Mouse (Mus musculus): ENCODE measurements around the gene Efcab7. TPM values are rescaled to one million over a fixed set of nuclear protein-coding genes. Genes with fewer than 3 reads are reported as not detected.

Gene Efcab7
- polyA plus RNA-seq, 1 experiment = 12.1 TPM

- Histone ChIP-seq H3K36me3 (ENCODE audit: control insufficient read depth, insufficient read depth, low read length, poor library complexity, severe bottlenecking) (no peaks in the 10 kb centered on the region), H3K27ac (ENCODE audit: insufficient read depth, low read length) (no peak overlapping the region), H3K9ac (ENCODE audit: low read depth, poor library complexity, severe bottlenecking) (no peak overlapping the region), H3K4me1 (ENCODE audit: control insufficient read depth, insufficient read depth, low read length) (no peaks in the 10 kb centered on the region), H3K9me3 (replicated peaks; ENCODE audit: control insufficient read depth, insufficient read depth, low read length, poor library complexity, severe bottlenecking) (no peaks in the 10 kb centered on the region), H3K4me3 (ENCODE audit: low read depth, low read length) (no peak overlapping the region), H3K27me3 (ENCODE audit: control insufficient read depth, insufficient read depth, low read length, poor library complexity, severe bottlenecking) (no peaks in the 10 kb centered on the region)
- no peak for TF ChIP-seq EP300 (IDR thresholded peaks at IDR 0.05; ENCODE audit: insufficient read depth, low read depth, low read length)
- no peak for TF ChIP-seq CTCF (IDR thresholded peaks at IDR 0.05; ENCODE audit: low read depth, low read length)
- TF ChIP-seq POLR2A (IDR thresholded peaks at IDR 0.05; ENCODE audit: insufficient read depth, low read length) = no peak
These were observed 52.9 kb downstream of the Efcab7 start for GRCm38 (mm10) chr4:99881882-99882281.

GRCm38 (mm10) chr4:99882405-99882804 lies 53.4 kb downstream of the Efcab7 start:
- no peaks in the 10 kb centered on the region for H3K27me3 ChIP-seq (ENCODE audit: control insufficient read depth, insufficient read depth, low read length, poor library complexity, severe bottlenecking)
- no peaks in the 10 kb centered on the region for H3K9me3 ChIP-seq (replicated peaks; ENCODE audit: control insufficient read depth, insufficient read depth, low read length, poor library complexity, severe bottlenecking)
- H3K4me1 ChIP-seq (ENCODE audit: control insufficient read depth, insufficient read depth, low read length) = no peaks in the 10 kb centered on the region

GRCm38 (mm10) chr4:99913894-99914451 lies 85.0 kb downstream of the Efcab7 start:
- Histone ChIP-seq H3K27me3 (ENCODE audit: control insufficient read depth, insufficient read depth, low read length, poor library complexity, severe bottlenecking) (no peaks in the 10 kb centered on the region; the same call in 1 of the 2 replicates), H3K9ac (ENCODE audit: low read depth, poor library complexity, severe bottlenecking) (no peak overlapping the region)
- TF ChIP-seq POLR2A (IDR thresholded peaks at IDR 0.05; ENCODE audit: insufficient read depth, low read length) = no peak

More at GRCm38 (mm10) chr4:99882405-99882804, 53.4 kb downstream of the Efcab7 start:
- Histone ChIP-seq H3K27ac (ENCODE audit: insufficient read depth, low read length) (no peak overlapping the region), H3K4me3 (ENCODE audit: low read depth, low read length) (no peak overlapping the region), H3K9ac (ENCODE audit: low read depth, poor library complexity, severe bottlenecking) (no peak overlapping the region), H3K36me3 (ENCODE audit: control insufficient read depth, insufficient read depth, low read length, poor library complexity, severe bottlenecking) (no peaks in the 10 kb centered on the region)
- TF ChIP-seq CTCF (IDR thresholded peaks at IDR 0.05; ENCODE audit: low read depth, low read length) = no peak

GRCm38 (mm10) chr4:99926380-99926779 lies 97.4 kb downstream of the Efcab7 start:
- Histone ChIP-seq H3K27me3 (ENCODE audit: control insufficient read depth, insufficient read depth, low read length, poor library complexity, severe bottlenecking) (no peaks in the 10 kb centered on the region), H3K9me3 (replicated peaks; ENCODE audit: control insufficient read depth, insufficient read depth, low read length, poor library complexity, severe bottlenecking) (no peaks in the 10 kb centered on the region), H3K27ac (ENCODE audit: insufficient read depth, low read length) (no peak overlapping the region), H3K4me3 (ENCODE audit: low read depth, low read length) (no peak overlapping the region), H3K4me1 (ENCODE audit: control insufficient read depth, insufficient read depth, low read length) (peaks cover 2% of the 10 kb centered on the region), H3K36me3 (ENCODE audit: control insufficient read depth, insufficient read depth, low read length, poor library complexity, severe bottlenecking) (no peaks in the 10 kb centered on the region), H3K9ac (ENCODE audit: low read depth, poor library complexity, severe bottlenecking) (no peak overlapping the region)
- TF ChIP-seq EP300 (IDR thresholded peaks at IDR 0.05; ENCODE audit: insufficient read depth, low read depth, low read length) = no peak
- TF ChIP-seq CTCF (IDR thresholded peaks at IDR 0.05; ENCODE audit: low read depth, low read length) = no peak
- no peak for TF ChIP-seq POLR2A (IDR thresholded peaks at IDR 0.05; ENCODE audit: insufficient read depth, low read length)

More at GRCm38 (mm10) chr4:99913894-99914451, 85.0 kb downstream of the Efcab7 start:
- Histone ChIP-seq H3K27ac (ENCODE audit: insufficient read depth, low read length) (no peak overlapping the region), H3K4me1 (ENCODE audit: control insufficient read depth, insufficient read depth, low read length) (no peaks in the 10 kb centered on the region), H3K4me3 (ENCODE audit: low read depth, low read length) (no peak overlapping the region), H3K36me3 (ENCODE audit: control insufficient read depth, insufficient read depth, low read length, poor library complexity, severe bottlenecking) (no peaks in the 10 kb centered on the region), H3K9me3 (replicated peaks; ENCODE audit: control insufficient read depth, insufficient read depth, low read length, poor library complexity, severe bottlenecking) (no peaks in the 10 kb centered on the region)

GRCm38 (mm10) chr4:99928521-99928920 lies 99.5 kb downstream of the Efcab7 start:
- no peak for TF ChIP-seq CTCF (IDR thresholded peaks at IDR 0.05; ENCODE audit: low read depth, low read length)
- no peak for TF ChIP-seq EP300 (IDR thresholded peaks at IDR 0.05; ENCODE audit: insufficient read depth, low read depth, low read length)
- no peak for TF ChIP-seq POLR2A (IDR thresholded peaks at IDR 0.05; ENCODE audit: insufficient read depth, low read length)
- H3K4me1 ChIP-seq (ENCODE audit: control insufficient read depth, insufficient read depth, low read length) = peaks cover 2% of the 10 kb centered on the region
- H3K27me3 ChIP-seq (ENCODE audit: control insufficient read depth, insufficient read depth, low read length, poor library complexity, severe bottlenecking) = no peaks in the 10 kb centered on the region

GRCm38 (mm10) chr4:99929149-99929612 lies 100.2 kb downstream of the Efcab7 start, which contains the start of gene Pgm1:
Gene Pgm1 (plus strand): TSS chr4:99929414.
- 0 out of 2 replicates have a peak, but pooled peaks have one; percentile 13 for TF ChIP-seq EP300 (IDR thresholded peaks at IDR 0.05; ENCODE audit: insufficient read depth, low read depth, low read length)
- no peak for TF ChIP-seq CTCF (IDR thresholded peaks at IDR 0.05; ENCODE audit: low read depth, low read length)
- TF ChIP-seq POLR2A (IDR thresholded peaks at IDR 0.05; ENCODE audit: insufficient read depth, low read length) = no peak
- Histone ChIP-seq H3K36me3 (ENCODE audit: control insufficient read depth, insufficient read depth, low read length, poor library complexity, severe bottlenecking) (no peaks in the 10 kb centered on the region), H3K4me1 (ENCODE audit: control insufficient read depth, insufficient read depth, low read length) (peaks cover 2% of the 10 kb centered on the region), H3K9me3 (replicated peaks; ENCODE audit: control insufficient read depth, insufficient read depth, low read length, poor library complexity, severe bottlenecking) (no peaks in the 10 kb centered on the region), H3K27me3 (ENCODE audit: control insufficient read depth, insufficient read depth, low read length, poor library complexity, severe bottlenecking) (no peaks in the 10 kb centered on the region), H3K4me3 (ENCODE audit: low read depth, low read length) (peak within 1 kb of the TSS; percentile 96), H3K9ac (ENCODE audit: low read depth, poor library complexity, severe bottlenecking) (peak within 1 kb of the TSS; percentile 34), H3K27ac (ENCODE audit: insufficient read depth, low read length) (no peak within 1 kb of the TSS)

More at GRCm38 (mm10) chr4:99928521-99928920, 99.5 kb downstream of the Efcab7 start:
- Histone ChIP-seq H3K36me3 (ENCODE audit: control insufficient read depth, insufficient read depth, low read length, poor library complexity, severe bottlenecking) (no peaks in the 10 kb centered on the region), H3K9ac (ENCODE audit: low read depth, poor library complexity, severe bottlenecking) (no peak overlapping the region), H3K4me3 (ENCODE audit: low read depth, low read length) (no peak overlapping the region), H3K27ac (ENCODE audit: insufficient read depth, low read length) (no peak overlapping the region), H3K9me3 (replicated peaks; ENCODE audit: control insufficient read depth, insufficient read depth, low read length, poor library complexity, severe bottlenecking) (no peaks in the 10 kb centered on the region)

Measured in ES-Bruce4 (cell line).